In genomic region chr8:83724697-83725482, GRCm38 (mm10) we compare ENCODE assay signal across 8 mouse cellular contexts. TPM values are rescaled to one million over a fixed set of nuclear protein-coding genes. Genes with fewer than 3 reads are reported as not detected.
DNase-seq lines count a peak whose midpoint lies in the region; ATAC-seq and TF ChIP-seq lines count a peak whose summit lies in the region.

No protein-coding gene starts in this region.

- 38% methylated on average over 15 of the region's 15 CpGs for WGBS in hindbrain, postnatal 0 days

- peak; percentile 89 for ATAC-seq in hindbrain, postnatal 0 days

- H3K36me3 ChIP-seq in hindbrain, postnatal 0 days (ENCODE audit: insufficient read depth, low read length): peaks cover 53% of the 10 kb centered on the region

- no peak overlapping the region for H3K4me2 ChIP-seq in hindbrain, postnatal 0 days (ENCODE audit: low read depth, low read length)

- no peaks in the 10 kb centered on the region for H3K27me3 ChIP-seq in hindbrain, postnatal 0 days (ENCODE audit: insufficient read depth, low read length)

- H3K27ac ChIP-seq in hindbrain, postnatal 0 days: no peak overlapping the region
- H3K27ac ChIP-seq in left cerebral cortex, adult 2 months: no peak overlapping the region

- H3K9ac ChIP-seq in hindbrain, postnatal 0 days (replicated peaks; ENCODE audit: low read length): no peak overlapping the region

- peak; percentile 98 for TF ChIP-seq CTCF in hindbrain, postnatal 0 days (IDR thresholded peaks at IDR 0.05; ENCODE audit: low read depth)
- peak; percentile 91 for TF ChIP-seq CTCF in left cerebral cortex, adult 2 months (IDR thresholded peaks at IDR 0.05)

- no peaks in the 10 kb centered on the region for H3K9me3 ChIP-seq in hindbrain, postnatal 0 days (ENCODE audit: low read length)

- H3K4me3 ChIP-seq in hindbrain, postnatal 0 days (ENCODE audit: low read length): no peak overlapping the region
- no peak overlapping the region for H3K4me3 ChIP-seq in left cerebral cortex, adult 2 months

- peak; percentile 89 for DNase-seq in R1 (ENCODE audit: low read depth, low spot score)
- peak; percentile 87 to 93 for DNase-seq in cerebellum, postnatal 14 days
- DNase-seq in frontal cortex, postnatal 36 days (ENCODE audit: low spot score in 2 of 2): peak; percentile 72 to 87
- peak; percentile 86 for DNase-seq in hindbrain, postnatal 0 days (ENCODE audit: low spot score)
- DNase-seq in left cerebral cortex, adult 2 months (ENCODE audit: extremely low spot score in 1 of 2, low spot score in 2 of 2): peak; percentile 82 to 84
- peak; percentile 90 to 91 for DNase-seq in lung, postnatal 4 days
- peak; percentile 81 for DNase-seq in right cerebral cortex, adult 18-20 months
- peak; percentile 82 for DNase-seq in urinary bladder, postnatal 14 days (ENCODE audit: low spot score)

- H3K4me1 ChIP-seq in hindbrain, postnatal 0 days (ENCODE audit: insufficient read depth, low read length): no peaks in the 10 kb centered on the region

- intact Hi-C loops in left cerebral cortex, adult 2 months (cut with DNase I): loop anchor here (2.0 to 5.0 kb wide), 4 partner anchors 58 to 230 kb away; partner anchors contain the start of genes Asf1b and Gm10644

RNA-seq across cellular contexts. Expression of gene Ddx39, which starts 9.9 kb away (rescaled TPM):
- 36.2 and 44.6 TPM in 2 replicates for total RNA-seq in hindbrain, postnatal 0 days (2014; rRNA removed)
- 72.3 and 75.9 TPM in 2 replicates for polyA plus RNA-seq in hindbrain, postnatal 0 days (2015; fragmentation: Nextera tagmentation; extraction: Ambion mirVana)
- 10 to 100 TPM; 19.9 to 20.2 TPM for total RNA-seq in left cerebral cortex, adult 2 months (2021)

RNA-seq across cellular contexts. Expression of gene Adgre5, which starts 16.2 kb away (rescaled TPM):
- 9.2 and 10.4 TPM in 2 replicates for total RNA-seq in hindbrain, postnatal 0 days (2014; rRNA removed)
- polyA plus RNA-seq in hindbrain, postnatal 0 days (2015; fragmentation: Nextera tagmentation; extraction: Ambion mirVana): 8.2 and 8.6 TPM in 2 replicates
- total RNA-seq in left cerebral cortex, adult 2 months (2021): 10 to 100 TPM in 1 of 2 experiments, 1 to 10 TPM in 1; 8.9 to 11.5 TPM

RNA-seq across cellular contexts. Expression of gene Pkn1, which starts 25.9 kb away (rescaled TPM):
- total RNA-seq in hindbrain, postnatal 0 days (2014; rRNA removed): 54.7 and 65.6 TPM in 2 replicates
- 18.2 and 21.8 TPM in 2 replicates for polyA plus RNA-seq in hindbrain, postnatal 0 days (2015; fragmentation: Nextera tagmentation; extraction: Ambion mirVana)
- 10 to 100 TPM; 60.9 to 65.6 TPM for total RNA-seq in left cerebral cortex, adult 2 months (2021)

RNA-seq across cellular contexts. Expression of gene Ptger1, which starts 58.4 kb away (rescaled TPM):
- 2.6 and 4.7 TPM in 2 replicates for total RNA-seq in hindbrain, postnatal 0 days (2014; rRNA removed)
- polyA plus RNA-seq in hindbrain, postnatal 0 days (2015; fragmentation: Nextera tagmentation; extraction: Ambion mirVana): 0.40 and 0.49 TPM in 2 replicates
- 1 to 10 TPM in 1 of 2 experiments, under 1 TPM in 1; 0.95 to 2.2 TPM for total RNA-seq in left cerebral cortex, adult 2 months (2021)
